Mouse (Mus musculus): Measurements from ENCODE around the gene Alx3.

- TF ChIP-seq EP300 (IDR thresholded peaks at IDR 0.05) (no peak), CTCF (IDR thresholded peaks at IDR 0.05) (no peak)
These were observed 2.3 kb downstream of the Alx3 start for GRCm38 (mm10) chr3:107597134-107597533.

All from lung, postnatal 0 days (tissue).